Mouse (Mus musculus) heart, adult 18-20 months (tissue): ENCODE measurements around the gene Hbb-bh2. TPM values are rescaled to one million over a fixed set of nuclear protein-coding genes. Genes with fewer than 3 reads are reported as not detected.
"Not testable (repeated sequence)": the region's sequence is repeated elsewhere in the genome, so short reads cannot be mapped to it uniquely, and the experiment has no call there.

Experiments
- DNase-seq, 2 experiments: peaks; one replicate each; pipeline ENCODE4 v3.0.0; 2021 to 2022; ENCODE audit warnings: mixed read lengths in 1 of 2
- total RNA-seq, 2 experiments: library from RNA; stranded (reverse); gene quantifications; 2 replicates each; pipeline ENCODE4 v1.2.3; 2021

Gene Hbb-bh2
- total RNA-seq, 2 experiments from 2014 or later: not detected

DNA sequence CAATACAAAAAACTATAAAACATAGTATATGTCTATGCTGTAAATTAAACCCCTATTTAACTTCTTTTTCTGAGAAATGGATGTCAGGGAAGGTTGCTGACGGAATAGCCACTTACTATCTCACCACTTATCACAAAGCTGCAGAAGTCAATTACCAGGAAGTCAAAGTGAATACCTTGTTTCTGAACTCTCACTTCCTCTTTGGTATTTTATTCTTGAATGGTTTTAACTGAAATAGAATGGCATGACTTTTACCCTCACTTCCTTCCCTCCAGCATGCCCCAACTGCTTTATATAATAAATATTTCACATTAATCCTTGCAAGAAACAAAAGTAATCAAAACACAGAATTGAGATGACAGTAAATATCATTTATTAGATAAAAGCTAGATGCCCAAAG lies 28.1 kb downstream of the Hbb-bh2 start:
- no peak for DNase-seq

GRCm38 (mm10) chr7:103811223-103811845 lies 29.0 kb downstream of the Hbb-bh2 start:
- no peak for DNase-seq

- no peak for DNase-seq
Observed at GRCm38 (mm10) chr7:103810746-103811145, 29.6 kb downstream of the Hbb-bh2 start.

- DNase-seq: no peak
Observed at GRCm38 (mm10) chr7:103810296-103810695, 30.0 kb downstream of the Hbb-bh2 start.

DNA sequence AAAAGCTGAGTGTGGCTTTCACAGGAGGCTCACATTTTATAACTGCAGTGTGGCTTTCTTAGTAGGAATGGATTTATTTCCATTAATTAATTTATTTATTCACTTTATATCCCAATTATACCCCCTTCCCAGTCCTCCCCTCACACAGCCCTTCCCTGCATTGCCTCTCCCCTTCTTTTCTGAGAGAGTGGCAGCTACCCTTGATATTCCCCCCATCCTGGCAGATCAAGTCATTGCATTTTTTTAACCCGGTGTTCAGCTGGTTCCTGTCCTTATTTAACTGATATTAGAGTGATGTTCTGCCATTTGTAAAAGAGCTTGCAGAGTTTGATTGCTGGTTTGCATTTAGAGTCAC lies 30.5 kb downstream of the Hbb-bh2 start:
- no peak for DNase-seq

- DNase-seq: no peak
Observed at GRCm38 (mm10) chr7:103808971-103809800, 31.1 kb downstream of the Hbb-bh2 start.

GRCm38 (mm10) chr7:103808120-103808519 lies 32.2 kb downstream of the Hbb-bh2 start:
- not testable (repeated sequence) for DNase-seq

DNA sequence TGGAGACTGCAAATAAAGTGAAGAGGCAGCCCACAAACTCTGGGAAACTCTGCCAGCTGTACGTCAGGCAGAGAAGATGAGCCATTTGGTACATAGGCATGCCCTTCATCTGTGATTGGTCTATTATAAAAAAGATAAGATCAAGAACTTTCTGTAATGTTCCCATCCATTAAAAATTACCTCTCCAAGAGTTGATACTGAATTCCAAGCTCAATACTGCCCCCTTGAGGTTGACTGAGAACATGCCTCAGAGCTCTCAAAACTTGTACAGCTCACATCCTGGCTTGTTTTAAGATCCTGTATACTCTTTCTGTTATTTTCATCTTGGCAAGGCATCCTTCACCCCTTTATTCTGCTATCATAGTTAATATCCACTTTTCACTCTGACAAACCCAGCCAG lies 33.5 kb downstream of the Hbb-bh2 start:
- peak in 1 of 2 experiments; percentile 43 for DNase-seq

- peak in 1 of 2 experiments; percentile 4 for DNase-seq
Observed at GRCm38 (mm10) chr7:103792669-103793388, 47.5 kb downstream of the Hbb-bh2 start.

- DNase-seq: no peak
Observed at GRCm38 (mm10) chr7:103791721-103792120, 48.6 kb downstream of the Hbb-bh2 start, which contains the start of gene Olfr67. Gene Olfr67, minus strand, starts transcription at chr7:103791821.

Other genes starting within 250 kb of the Hbb-bh2 start
- gene Olfr619, start 239.9 kb downstream of the Hbb-bh2 start, total RNA-seq: not detected
- not detected for gene Olfr620, start 228.0 kb downstream of the Hbb-bh2 start, total RNA-seq
- not detected for gene Olfr622, start 197.8 kb downstream of the Hbb-bh2 start, total RNA-seq
- gene Olfr623, start 176.8 kb downstream of the Hbb-bh2 start, total RNA-seq: not detected
- gene Olfr624, start 169.3 kb downstream of the Hbb-bh2 start, total RNA-seq: not detected
- not detected for gene Olfr625-ps1, start 157.8 kb downstream of the Hbb-bh2 start, total RNA-seq
- not detected for gene Olfr243, start 125.8 kb downstream of the Hbb-bh2 start, total RNA-seq
- not detected for gene Olfr628, start 110.1 kb downstream of the Hbb-bh2 start, total RNA-seq
- not detected for gene Olfr629, start 95.6 kb downstream of the Hbb-bh2 start, total RNA-seq
- not detected for gene Olfr630, start 83.2 kb downstream of the Hbb-bh2 start, total RNA-seq
- gene Olfr69, start 68.9 kb downstream of the Hbb-bh2 start, total RNA-seq: not detected
- gene Olfr68, start 60.8 kb downstream of the Hbb-bh2 start, total RNA-seq: not detected
- gene Olfr67, start 48.7 kb downstream of the Hbb-bh2 start, total RNA-seq: not detected
- gene Hbb-bt, start 26.5 kb downstream of the Hbb-bh2 start, total RNA-seq: 1,000 to 10,000 TPM; 1,004 to 1,120 TPM
- over 10,000 TPM; 10,167 to 10,648 TPM for gene Hbb-bs, start 12.4 kb downstream of the Hbb-bh2 start, total RNA-seq
- gene Hbb-bh1, start 2.6 kb upstream of the Hbb-bh2 start, total RNA-seq: not detected
- not detected for gene Hbb-y, start 12.7 kb upstream of the Hbb-bh2 start, total RNA-seq
- not detected for gene Olfr66, start 45.7 kb upstream of the Hbb-bh2 start, total RNA-seq
- gene Olfr64, start 54.0 kb upstream of the Hbb-bh2 start, total RNA-seq: not detected
- not detected for gene Olfr65, start 63.0 kb upstream of the Hbb-bh2 start, total RNA-seq
- not detected for gene Olfr631, start 88.3 kb upstream of the Hbb-bh2 start, total RNA-seq
- not detected for gene Olfr632, start 93.8 kb upstream of the Hbb-bh2 start, total RNA-seq
- gene Olfr633, start 103.9 kb upstream of the Hbb-bh2 start, total RNA-seq: not detected
- not detected for gene Olfr635, start 130.6 kb upstream of the Hbb-bh2 start, total RNA-seq
- not detected for gene Olfr638, start 158.2 kb upstream of the Hbb-bh2 start, total RNA-seq
- gene Olfr639, start 176.8 kb upstream of the Hbb-bh2 start, total RNA-seq: under 1 TPM; 0.05 TPM
- not detected for gene Olfr640, start 185.1 kb upstream of the Hbb-bh2 start, total RNA-seq
- not detected for gene Olfr641, start 194.9 kb upstream of the Hbb-bh2 start, total RNA-seq
- gene Olfr642, start 212.1 kb upstream of the Hbb-bh2 start, total RNA-seq: not detected
- gene 4930516K23Rik, start 220.9 kb upstream of the Hbb-bh2 start, total RNA-seq: not detected
- gene Olfr644, start 231.3 kb upstream of the Hbb-bh2 start, total RNA-seq: not detected
- gene Olfr645, start 244.9 kb upstream of the Hbb-bh2 start, total RNA-seq: not detected